Mouse (Mus musculus) megakaryocyte progenitor cell, adult 5-6 weeks (primary cell): ENCODE data around the gene Dennd1c. TPM values are rescaled to one million over a fixed set of nuclear protein-coding genes. Genes with fewer than 3 reads are reported as not detected.

Experiments used
- ATAC-seq: replicated peaks from 2 replicates; pipeline ENCODE4 v1.8.0; 2016; ENCODE audit warnings: mild to moderate bottlenecking, moderate TSS enrichment, inconsistent platforms; ENCODE audit not compliant: poor library complexity
- total RNA-seq, 2 experiments: library from RNA; stranded (forward) in 1 of 2; stranded (reverse) in 1 of 2; fragments of 157-497, 149-512 nt in 1 of 2; fragments of 200-1000 nt in 1 of 2; gene quantifications; 2 replicates each; pipeline versions ENCODE4 v1.2.3 to v1.2.4; 2015 to 2017

Gene Dennd1c
- total RNA-seq, 2 experiments from 2014 or later: 3.5 to 11.5 TPM

DNA sequence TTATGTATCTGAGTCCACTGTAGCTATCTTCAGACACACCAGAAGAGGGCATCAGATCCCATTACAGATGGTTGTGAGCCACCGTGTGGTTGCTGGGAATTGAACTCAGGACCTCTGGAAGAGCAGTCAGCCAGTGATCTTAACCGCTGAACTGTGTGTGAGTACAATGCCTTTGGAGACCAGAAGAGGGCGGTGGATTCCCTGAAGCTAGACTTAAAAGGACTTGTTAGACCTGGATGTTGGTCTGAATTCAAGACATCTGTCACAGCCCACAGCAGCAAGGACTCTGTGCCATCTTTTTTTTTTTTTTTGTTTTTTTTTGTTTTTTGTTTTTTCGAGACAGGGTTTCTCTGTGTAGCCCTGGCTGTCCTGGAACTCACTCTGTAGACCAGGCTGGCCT lies 26.6 kb downstream of the Dennd1c start:
- ATAC-seq: peak; percentile 83

DNA sequence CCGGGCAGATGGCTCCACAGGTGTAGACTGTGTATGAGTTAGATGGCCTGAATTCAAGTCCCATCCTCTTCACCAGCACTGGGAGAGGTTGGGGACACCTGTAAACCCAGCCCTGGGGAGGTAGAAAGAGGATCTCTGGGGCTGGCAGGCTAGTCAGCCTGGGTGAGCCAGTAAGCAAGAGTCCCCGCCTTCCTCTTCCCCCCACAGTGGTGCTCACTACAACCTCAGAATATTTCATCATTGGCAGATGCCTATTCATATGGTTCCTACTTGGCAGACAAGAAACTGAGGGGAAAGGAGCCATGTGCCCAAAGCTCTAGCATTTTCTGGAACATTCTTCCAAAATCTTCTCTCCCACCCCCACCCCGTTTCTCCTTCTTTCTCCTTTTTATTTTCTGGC lies 29.5 kb downstream of the Dennd1c start:
- ATAC-seq: peak; percentile 81

DNA sequence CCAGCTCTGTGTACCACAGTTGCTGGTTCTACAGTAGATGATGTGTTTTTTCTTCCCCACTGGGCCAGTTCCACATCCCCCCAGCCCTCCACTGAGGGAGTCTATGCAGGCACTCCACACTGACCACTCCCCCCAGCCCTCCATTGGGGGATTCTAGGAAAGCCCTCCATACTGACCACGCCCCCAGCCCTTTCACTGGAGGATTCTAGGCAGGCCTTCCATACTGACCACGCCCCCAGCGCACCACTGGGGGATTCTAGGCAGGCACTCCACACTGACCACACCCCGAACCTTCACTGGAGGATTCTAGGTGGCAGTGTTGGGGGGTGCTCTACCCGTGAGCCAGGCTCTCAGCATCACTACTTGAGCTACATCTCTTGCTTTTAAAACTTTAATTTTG lies 30.9 kb downstream of the Dennd1c start:
- ATAC-seq: 0 out of 2 replicates have a peak, but pooled peaks have one; percentile 8

GRCm38 (mm10) chr17:57041554-57041953 lies 36.8 kb downstream of the Dennd1c start, which contains the start of gene Slc25a41:
Slc25a41 (minus strand) TSS chr17:57041654.
- ATAC-seq: no peak

DNA sequence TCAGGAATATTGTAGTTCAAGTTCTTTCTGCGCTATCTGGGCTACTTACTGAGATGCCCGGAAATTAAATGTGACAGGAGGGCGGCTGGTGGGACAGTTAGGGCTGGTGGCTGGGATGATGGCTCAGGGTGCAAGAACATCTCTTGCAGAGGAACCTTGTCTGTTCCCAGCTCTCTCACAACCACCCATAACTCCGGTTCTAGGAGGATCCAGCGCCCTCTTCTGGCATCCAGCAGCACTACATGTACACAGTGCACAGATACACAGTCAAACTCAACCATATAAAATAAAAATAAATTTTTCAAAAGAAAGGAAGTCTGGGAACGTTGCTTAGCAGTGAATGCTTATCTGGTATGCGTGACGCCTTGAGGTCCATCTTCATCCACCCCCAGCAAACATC lies 39.3 kb downstream of the Dennd1c start:
- peak; percentile 68 for ATAC-seq

- ATAC-seq: no peak
Measured at GRCm38 (mm10) chr17:57032854-57033253, 45.5 kb downstream of the Dennd1c start.

DNA sequence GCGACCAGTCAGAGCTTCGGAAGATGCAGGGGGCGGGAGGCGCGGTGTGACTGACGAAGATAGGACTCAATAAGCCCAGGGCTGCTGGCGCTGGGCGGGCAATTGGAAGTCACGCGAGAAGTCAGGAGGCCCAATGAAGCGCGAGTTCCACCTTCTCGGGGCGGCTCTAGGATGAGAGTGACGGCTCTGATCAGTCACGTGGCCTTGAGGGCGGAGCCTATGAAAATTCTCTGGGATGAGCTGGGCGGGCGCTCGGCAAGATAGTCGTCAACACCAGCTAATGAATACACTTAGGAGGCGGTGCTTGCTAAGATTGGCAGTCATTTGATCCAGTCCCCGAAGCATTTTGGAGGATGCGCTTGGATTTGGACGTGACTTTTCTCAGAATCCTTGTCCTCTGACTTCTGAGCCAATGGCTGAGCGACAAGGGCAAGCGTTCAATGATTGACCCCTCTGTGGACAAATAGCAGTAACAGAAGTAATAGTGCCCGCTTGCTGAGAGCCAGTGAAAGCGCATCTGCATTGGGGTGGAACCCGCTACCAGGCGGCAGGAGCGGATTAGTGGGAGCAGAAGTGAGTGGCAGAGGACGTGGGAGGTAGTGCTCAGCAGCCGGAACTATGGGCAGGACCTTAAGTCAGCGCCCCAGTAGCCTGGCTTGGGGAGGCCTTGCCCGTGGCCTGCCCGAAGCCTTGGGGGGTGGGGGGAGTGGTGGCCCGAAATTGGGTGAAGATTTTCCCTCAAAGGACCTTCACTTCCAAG lies 46.5 kb downstream of the Dennd1c start:
- ATAC-seq: peak; percentile 77

DNA sequence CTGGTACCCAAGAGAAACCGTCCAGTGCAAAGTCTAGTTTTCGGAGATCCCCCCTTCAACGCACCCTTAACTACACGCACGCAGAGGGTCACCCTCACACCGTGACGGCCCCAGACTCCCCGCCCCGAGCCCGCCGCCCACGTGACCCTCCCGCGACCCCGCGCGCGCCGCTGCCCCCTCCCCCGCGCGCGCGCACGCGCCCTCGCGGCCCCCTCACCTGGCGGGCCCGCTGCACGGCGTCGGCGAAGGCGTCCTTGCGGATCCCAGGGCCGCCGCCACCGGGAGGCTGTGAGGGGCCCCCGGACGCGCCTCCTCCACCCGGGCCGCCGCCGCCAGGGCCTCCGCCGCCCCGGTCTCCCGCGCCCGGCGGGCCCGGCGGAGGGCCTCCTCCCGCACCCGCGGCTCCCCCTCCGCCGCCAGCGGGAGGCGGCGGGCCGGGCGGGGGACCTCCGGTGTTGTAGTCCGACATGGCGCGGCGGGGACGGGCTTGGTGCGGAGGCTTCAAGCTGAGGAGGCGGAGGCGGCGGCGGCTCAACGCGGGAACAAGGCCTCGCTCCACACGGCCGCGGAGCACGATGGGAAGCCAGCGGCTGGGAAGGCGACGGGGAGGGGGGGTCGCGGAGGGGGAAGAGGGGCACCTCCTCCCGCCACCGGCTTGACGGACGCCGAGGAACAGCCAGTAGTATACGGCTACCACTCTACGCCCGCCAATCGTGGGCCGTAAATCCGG lies 47.2 kb downstream of the Dennd1c start, which contains the start of gene Khsrp:
Gene Khsrp, minus strand, starts transcription at position 592 of the 730 bp plus-strand sequence.
- no peak for ATAC-seq

DNA sequence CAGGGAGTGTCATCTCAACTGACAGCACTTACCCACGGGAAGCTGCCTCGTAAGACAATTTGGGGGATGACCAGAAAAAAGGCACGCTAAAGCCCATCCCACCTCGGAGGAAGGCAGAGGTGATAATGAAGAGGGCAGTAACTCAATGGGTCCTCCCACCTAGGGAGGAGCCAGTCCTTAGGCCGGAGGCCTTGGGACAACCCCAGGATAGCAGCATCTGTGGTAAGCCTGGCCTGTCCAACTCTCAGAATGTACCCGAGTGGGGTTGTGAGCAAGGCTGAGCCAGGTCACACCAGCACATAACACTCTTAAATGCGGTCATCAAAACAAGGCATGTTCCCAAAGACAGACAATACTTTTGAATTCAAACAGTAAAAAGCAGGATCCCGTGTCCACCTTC lies 48.6 kb downstream of the Dennd1c start:
- peak; percentile 13 for ATAC-seq

GRCm38 (mm10) chr17:57027471-57027870 lies 50.8 kb downstream of the Dennd1c start:
- no peak for ATAC-seq

DNA sequence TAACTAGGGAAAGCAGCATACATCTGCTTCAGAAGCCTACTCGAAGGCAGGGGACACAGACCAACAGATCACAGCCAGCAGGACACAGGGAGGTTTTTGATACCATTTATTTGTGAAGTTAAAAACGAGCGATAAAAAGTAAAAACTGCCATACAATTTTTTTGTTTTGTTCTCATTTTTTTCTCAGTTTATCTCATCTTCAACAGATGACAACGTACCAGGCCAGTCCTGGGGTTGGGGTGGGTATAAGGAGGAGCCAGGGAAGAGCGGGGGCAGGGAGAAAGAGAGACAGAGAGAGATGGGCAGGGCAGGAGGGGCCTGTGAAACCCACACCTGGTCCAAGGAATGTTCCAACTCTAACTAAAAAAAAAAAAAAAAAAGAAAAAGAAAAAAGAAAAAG lies 57.4 kb downstream of the Dennd1c start:
- ATAC-seq: peak; percentile 51

DNA sequence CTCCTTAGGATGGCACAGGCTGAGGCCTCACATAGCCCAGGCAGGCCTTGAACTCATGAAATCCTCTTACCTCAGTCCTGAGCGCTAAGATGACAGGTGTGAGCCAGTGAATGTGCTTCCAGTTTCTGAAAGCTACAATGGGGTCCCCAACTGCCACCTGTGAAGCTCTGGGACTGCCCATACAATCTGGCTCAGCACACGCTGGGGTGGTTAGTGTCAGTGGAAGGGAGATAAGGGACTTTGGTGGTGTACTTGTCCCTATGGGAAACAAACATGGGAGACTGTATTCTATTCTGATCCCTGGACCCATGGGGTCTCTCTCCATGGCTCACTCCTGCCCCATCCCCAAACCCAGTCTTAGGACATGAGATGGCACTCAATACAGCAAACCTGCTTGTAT lies 58.6 kb downstream of the Dennd1c start:
- peak; percentile 75 for ATAC-seq

Other genes starting within 250 kb of the Dennd1c start
- 6.4 and 8.8 TPM in 2 replicates for gene Rfx2, start 247.5 kb downstream of the Dennd1c start, total RNA-seq (2015)
- 4.8 and 5.0 TPM in 2 replicates for gene Rfx2, start 247.5 kb downstream of the Dennd1c start, total RNA-seq (2017)
- not detected in 2 replicates for gene Acsbg2, start 204.1 kb downstream of the Dennd1c start, total RNA-seq (2015)
- gene Acsbg2, start 204.1 kb downstream of the Dennd1c start, total RNA-seq (2017): not detected in 2 replicates
- gene 1700061G19Rik, start 203.0 kb downstream of the Dennd1c start, total RNA-seq (2015): 0.07 TPM in 1 of 2 replicates, not detected in the other
- not detected in 2 replicates for gene 1700061G19Rik, start 203.0 kb downstream of the Dennd1c start, total RNA-seq (2017)
- 15.5 and 18.2 TPM in 2 replicates for gene Mllt1, start 143.1 kb downstream of the Dennd1c start, total RNA-seq (2015)
- gene Mllt1, start 143.1 kb downstream of the Dennd1c start, total RNA-seq (2017): 18.2 and 20.7 TPM in 2 replicates
- gene Acer1, start 96.4 kb downstream of the Dennd1c start, total RNA-seq (2015): not detected in 2 replicates
- gene Acer1, start 96.4 kb downstream of the Dennd1c start, total RNA-seq (2017): not detected in 2 replicates
- 61.2 and 75.2 TPM in 2 replicates for gene Clpp, start 88.2 kb downstream of the Dennd1c start, total RNA-seq (2015)
- 80.5 and 84.9 TPM in 2 replicates for gene Clpp, start 88.2 kb downstream of the Dennd1c start, total RNA-seq (2017)
- gene Alkbh7, start 81.2 kb downstream of the Dennd1c start, total RNA-seq (2015): 15.1 and 16.6 TPM in 2 replicates
- 15.0 and 19.8 TPM in 2 replicates for gene Alkbh7, start 81.2 kb downstream of the Dennd1c start, total RNA-seq (2017)
- not detected in 2 replicates for gene Pspn, start 78.5 kb downstream of the Dennd1c start, total RNA-seq (2015)
- gene Pspn, start 78.5 kb downstream of the Dennd1c start, total RNA-seq (2017): not detected in 2 replicates
- 52.8 and 61.1 TPM in 2 replicates for gene Gtf2f1, start 67.2 kb downstream of the Dennd1c start, total RNA-seq (2015)
- gene Gtf2f1, start 67.2 kb downstream of the Dennd1c start, total RNA-seq (2017): 120 and 142 TPM in 2 replicates
- not detected in 2 replicates for gene Gm17949, start 67.0 kb downstream of the Dennd1c start, total RNA-seq (2015)
- not detected in 2 replicates for gene Gm17949, start 67.0 kb downstream of the Dennd1c start, total RNA-seq (2017)
- gene Khsrp, start 47.0 kb downstream of the Dennd1c start, total RNA-seq (2015): 99.5 and 107 TPM in 2 replicates
- gene Khsrp, start 47.0 kb downstream of the Dennd1c start, total RNA-seq (2017): 68.5 and 89.2 TPM in 2 replicates
- gene Slc25a41, start 36.9 kb downstream of the Dennd1c start, total RNA-seq (2015): not detected in 2 replicates
- gene Slc25a41, start 36.9 kb downstream of the Dennd1c start, total RNA-seq (2017): not detected in 2 replicates
- gene Crb3, start 19.4 kb downstream of the Dennd1c start, total RNA-seq (2015): not detected in 2 replicates
- gene Crb3, start 19.4 kb downstream of the Dennd1c start, total RNA-seq (2017): not detected in 2 replicates
- 10.9 and 13.4 TPM in 2 replicates for gene Slc25a23, start 18.7 kb downstream of the Dennd1c start, total RNA-seq (2015)
- gene Slc25a23, start 18.7 kb downstream of the Dennd1c start, total RNA-seq (2017): 1.6 and 2.0 TPM in 2 replicates
- not detected in 2 replicates for gene Tubb4a, start 9.3 kb upstream of the Dennd1c start, total RNA-seq (2015)
- 0.12 TPM in 1 of 2 replicates, not detected in the other for gene Tubb4a, start 9.3 kb upstream of the Dennd1c start, total RNA-seq (2017)
- 1.2 and 2.2 TPM in 2 replicates for gene Tnfsf9, start 26.8 kb upstream of the Dennd1c start, total RNA-seq (2015)
- 0.27 and 0.29 TPM in 2 replicates for gene Tnfsf9, start 26.8 kb upstream of the Dennd1c start, total RNA-seq (2017)
- gene Cd70, start 71.3 kb upstream of the Dennd1c start, total RNA-seq (2015): not detected in 2 replicates
- gene Cd70, start 71.3 kb upstream of the Dennd1c start, total RNA-seq (2017): not detected in 2 replicates
- 2.1 and 3.5 TPM in 2 replicates for gene Tnfsf14, start 115.7 kb upstream of the Dennd1c start, total RNA-seq (2015)
- gene Tnfsf14, start 115.7 kb upstream of the Dennd1c start, total RNA-seq (2017): 6.2 and 6.8 TPM in 2 replicates
- gene C3, start 149.6 kb upstream of the Dennd1c start, total RNA-seq (2015): 164 and 202 TPM in 2 replicates
- gene C3, start 149.6 kb upstream of the Dennd1c start, total RNA-seq (2017): 211 and 263 TPM in 2 replicates
- 21.5 and 22.6 TPM in 2 replicates for gene Gpr108, start 169.9 kb upstream of the Dennd1c start, total RNA-seq (2015)
- gene Gpr108, start 169.9 kb upstream of the Dennd1c start, total RNA-seq (2017): 22.5 and 24.4 TPM in 2 replicates
- 3.5 and 3.6 TPM in 2 replicates for gene Trip10, start 170.9 kb upstream of the Dennd1c start, total RNA-seq (2015)
- 7.9 and 8.5 TPM in 2 replicates for gene Trip10, start 170.9 kb upstream of the Dennd1c start, total RNA-seq (2017)
- gene Vav1, start 200.6 kb upstream of the Dennd1c start, total RNA-seq (2015): 79.5 and 87.2 TPM in 2 replicates
- gene Vav1, start 200.6 kb upstream of the Dennd1c start, total RNA-seq (2017): 286 and 303 TPM in 2 replicates